Mouse (Mus musculus): ENCODE measurements around the gene Msgn1. TPM values are rescaled to one million over a fixed set of nuclear protein-coding genes. Genes with fewer than 3 reads are reported as not detected.

Gene Msgn1
- polyA plus RNA-seq, 1 experiment from 2014 or later: not detected

GRCm38 (mm10) chr12:11216454-11216853 lies 7.7 kb upstream of the Msgn1 start:
- Histone ChIP-seq H3K4me3 (no peak overlapping the region), H3K36me3 (no peaks in the 10 kb centered on the region), H3K9ac (replicated peaks) (no peak overlapping the region), H3K4me1 (peaks cover 2% of the 10 kb centered on the region), H3K27ac (replicated peaks) (no peak overlapping the region), H3K4me2 (replicated peaks) (no peak overlapping the region), H3K9me3 (no peaks in the 10 kb centered on the region), H3K27me3 (no peaks in the 10 kb centered on the region)
- WGBS: 52% methylated on average over 3 of the region's 3 CpGs
- no peak for ATAC-seq (ENCODE audit: low FRiP score, low read depth)

GRCm38 (mm10) chr12:11215555-11215954 lies 6.8 kb upstream of the Msgn1 start:
- H3K4me3 ChIP-seq: no peak overlapping the region
- no peak overlapping the region for H3K27ac ChIP-seq (replicated peaks)
- no peak overlapping the region for H3K4me2 ChIP-seq (replicated peaks)
- H3K9ac ChIP-seq (replicated peaks): no peak overlapping the region
- no peak for ATAC-seq (ENCODE audit: low FRiP score, low read depth)
- no peaks in the 10 kb centered on the region for H3K9me3 ChIP-seq
- H3K4me1 ChIP-seq: no peaks in the 10 kb centered on the region
- no peaks in the 10 kb centered on the region for H3K36me3 ChIP-seq
- no peaks in the 10 kb centered on the region for H3K27me3 ChIP-seq
- 91% methylated on average over 2 of the region's 2 CpGs for WGBS

GRCm38 (mm10) chr12:11214776-11215175 lies 6.0 kb upstream of the Msgn1 start:
- ATAC-seq (ENCODE audit: low FRiP score, low read depth): no peak
- Histone ChIP-seq H3K27me3 (no peaks in the 10 kb centered on the region), H3K4me2 (replicated peaks) (no peak overlapping the region), H3K36me3 (no peaks in the 10 kb centered on the region), H3K4me1 (no peaks in the 10 kb centered on the region), H3K27ac (replicated peaks) (no peak overlapping the region), H3K9ac (replicated peaks) (no peak overlapping the region), H3K9me3 (no peaks in the 10 kb centered on the region), H3K4me3 (no peak overlapping the region)

GRCm38 (mm10) chr12:11212881-11213280 lies 4.1 kb upstream of the Msgn1 start:
- Histone ChIP-seq H3K4me2 (replicated peaks) (no peak overlapping the region), H3K27me3 (no peaks in the 10 kb centered on the region), H3K9ac (replicated peaks) (no peak overlapping the region), H3K36me3 (no peaks in the 10 kb centered on the region), H3K4me3 (no peak overlapping the region), H3K4me1 (peaks cover 7% of the 10 kb centered on the region; the same call in 1 of the 2 replicates), H3K27ac (replicated peaks) (no peak overlapping the region), H3K9me3 (no peaks in the 10 kb centered on the region)
- no peak for ATAC-seq (ENCODE audit: low FRiP score, low read depth)
- 86% methylated on average over 1 of the region's 1 CpGs for WGBS

- ATAC-seq (ENCODE audit: low FRiP score, low read depth): no peak
- no peak overlapping the region for H3K9ac ChIP-seq (replicated peaks)
- no peak overlapping the region for H3K4me2 ChIP-seq (replicated peaks)
- H3K4me3 ChIP-seq: no peak overlapping the region
- H3K9me3 ChIP-seq: no peaks in the 10 kb centered on the region
- H3K27ac ChIP-seq (replicated peaks): no peak overlapping the region
- peaks cover 7% of the 10 kb centered on the region; the same call in 1 of the 2 replicates for H3K4me1 ChIP-seq
- 79% methylated on average over 3 of the region's 3 CpGs for WGBS
- H3K36me3 ChIP-seq: no peaks in the 10 kb centered on the region
- H3K27me3 ChIP-seq: no peaks in the 10 kb centered on the region
Observed at GRCm38 (mm10) chr12:11210361-11210760, 1.6 kb upstream of the Msgn1 start.

GRCm38 (mm10) chr12:11209636-11210035 lies 864 bp upstream of the Msgn1 start:
- no peak overlapping the region for H3K4me3 ChIP-seq
- no peak overlapping the region for H3K9ac ChIP-seq (replicated peaks)
- peaks cover 7% of the 10 kb centered on the region; the same call in 1 of the 2 replicates for H3K4me1 ChIP-seq
- 82% methylated on average over 5 of the region's 5 CpGs for WGBS
- H3K27ac ChIP-seq (replicated peaks): no peak overlapping the region
- H3K36me3 ChIP-seq: no peaks in the 10 kb centered on the region
- no peak overlapping the region for H3K4me2 ChIP-seq (replicated peaks)
- no peaks in the 10 kb centered on the region for H3K9me3 ChIP-seq
- no peak for ATAC-seq (ENCODE audit: low FRiP score, low read depth)
- no peaks in the 10 kb centered on the region for H3K27me3 ChIP-seq

GRCm38 (mm10) chr12:11206321-11206720 lies 2.5 kb downstream of the Msgn1 start:
- Histone ChIP-seq H3K9me3 (no peaks in the 10 kb centered on the region), H3K4me3 (no peak overlapping the region), H3K27ac (replicated peaks) (no peak overlapping the region), H3K27me3 (no peaks in the 10 kb centered on the region), H3K9ac (replicated peaks) (no peak overlapping the region), H3K4me2 (replicated peaks) (no peak overlapping the region), H3K36me3 (no peaks in the 10 kb centered on the region), H3K4me1 (peaks cover 7% of the 10 kb centered on the region; the same call in 1 of the 2 replicates)
- 74% methylated on average over 4 of the region's 4 CpGs for WGBS
- ATAC-seq (ENCODE audit: low FRiP score, low read depth): no peak

- Histone ChIP-seq H3K4me3 (no peak overlapping the region), H3K36me3 (no peaks in the 10 kb centered on the region), H3K27me3 (no peaks in the 10 kb centered on the region), H3K27ac (replicated peaks) (no peak overlapping the region), H3K4me2 (replicated peaks) (no peak overlapping the region), H3K9me3 (no peaks in the 10 kb centered on the region), H3K4me1 (peaks cover 6% of the 10 kb centered on the region; the same call in 1 of the 2 replicates), H3K9ac (replicated peaks) (no peak overlapping the region)
- no peak for ATAC-seq (ENCODE audit: low FRiP score, low read depth)
- WGBS: 83% methylated on average over 18 of the region's 18 CpGs
Observed at GRCm38 (mm10) chr12:11203694-11204665, 4.8 kb downstream of the Msgn1 start.

- no peak overlapping the region for H3K4me3 ChIP-seq
- no peaks in the 10 kb centered on the region for H3K9me3 ChIP-seq
- no peaks in the 10 kb centered on the region for H3K27me3 ChIP-seq
- no peak overlapping the region for H3K9ac ChIP-seq (replicated peaks)
- H3K4me1 ChIP-seq: no peaks in the 10 kb centered on the region
- no peak overlapping the region for H3K27ac ChIP-seq (replicated peaks)
- 91% methylated on average over 8 of the region's 8 CpGs for WGBS
- no peak overlapping the region for H3K4me2 ChIP-seq (replicated peaks)
- no peaks in the 10 kb centered on the region for H3K36me3 ChIP-seq
- ATAC-seq (ENCODE audit: low FRiP score, low read depth): no peak
Observed at GRCm38 (mm10) chr12:11202476-11202875, 6.3 kb downstream of the Msgn1 start.

GRCm38 (mm10) chr12:11200711-11201110 lies 8.1 kb downstream of the Msgn1 start:
- H3K27me3 ChIP-seq: no peaks in the 10 kb centered on the region

GRCm38 (mm10) chr12:11198551-11198950 lies 10.2 kb downstream of the Msgn1 start:
- Histone ChIP-seq H3K9ac (replicated peaks) (no peak overlapping the region), H3K27me3 (no peaks in the 10 kb centered on the region), H3K4me3 (no peak overlapping the region), H3K36me3 (no peaks in the 10 kb centered on the region), H3K4me1 (peaks cover 6% of the 10 kb centered on the region; the same call in 1 of the 2 replicates), H3K27ac (replicated peaks) (0 out of 2 replicates have a peak overlapping the region, but pooled peaks have one; percentile 12), H3K9me3 (no peaks in the 10 kb centered on the region), H3K4me2 (replicated peaks) (no peak overlapping the region)
- 29% methylated on average over 2 of the region's 2 CpGs for WGBS
- ATAC-seq (ENCODE audit: low FRiP score, low read depth): no peak

More at GRCm38 (mm10) chr12:11200711-11201110, 8.1 kb downstream of the Msgn1 start:
- Histone ChIP-seq H3K4me3 (no peak overlapping the region), H3K9ac (replicated peaks) (no peak overlapping the region), H3K4me2 (replicated peaks) (no peak overlapping the region), H3K4me1 (peaks cover 6% of the 10 kb centered on the region; the same call in 1 of the 2 replicates), H3K36me3 (no peaks in the 10 kb centered on the region), H3K27ac (replicated peaks) (no peak overlapping the region), H3K9me3 (no peaks in the 10 kb centered on the region)
- ATAC-seq (ENCODE audit: low FRiP score, low read depth): no peak
- 93% methylated on average over 12 of the region's 12 CpGs for WGBS

GRCm38 (mm10) chr12:11198026-11198425 lies 10.7 kb downstream of the Msgn1 start:
- Histone ChIP-seq H3K4me2 (replicated peaks) (no peak overlapping the region), H3K9me3 (no peaks in the 10 kb centered on the region), H3K36me3 (no peaks in the 10 kb centered on the region), H3K4me3 (no peak overlapping the region), H3K4me1 (peaks cover 6% of the 10 kb centered on the region; the same call in 1 of the 2 replicates), H3K27me3 (no peaks in the 10 kb centered on the region), H3K27ac (replicated peaks) (0 out of 2 replicates have a peak overlapping the region, but pooled peaks have one; percentile 12), H3K9ac (replicated peaks) (no peak overlapping the region)
- WGBS: 9% methylated on average over 4 of the region's 4 CpGs
- no peak for ATAC-seq (ENCODE audit: low FRiP score, low read depth)
